ENCODE assay signal across 8 mouse cellular contexts in the genomic region with DNA sequence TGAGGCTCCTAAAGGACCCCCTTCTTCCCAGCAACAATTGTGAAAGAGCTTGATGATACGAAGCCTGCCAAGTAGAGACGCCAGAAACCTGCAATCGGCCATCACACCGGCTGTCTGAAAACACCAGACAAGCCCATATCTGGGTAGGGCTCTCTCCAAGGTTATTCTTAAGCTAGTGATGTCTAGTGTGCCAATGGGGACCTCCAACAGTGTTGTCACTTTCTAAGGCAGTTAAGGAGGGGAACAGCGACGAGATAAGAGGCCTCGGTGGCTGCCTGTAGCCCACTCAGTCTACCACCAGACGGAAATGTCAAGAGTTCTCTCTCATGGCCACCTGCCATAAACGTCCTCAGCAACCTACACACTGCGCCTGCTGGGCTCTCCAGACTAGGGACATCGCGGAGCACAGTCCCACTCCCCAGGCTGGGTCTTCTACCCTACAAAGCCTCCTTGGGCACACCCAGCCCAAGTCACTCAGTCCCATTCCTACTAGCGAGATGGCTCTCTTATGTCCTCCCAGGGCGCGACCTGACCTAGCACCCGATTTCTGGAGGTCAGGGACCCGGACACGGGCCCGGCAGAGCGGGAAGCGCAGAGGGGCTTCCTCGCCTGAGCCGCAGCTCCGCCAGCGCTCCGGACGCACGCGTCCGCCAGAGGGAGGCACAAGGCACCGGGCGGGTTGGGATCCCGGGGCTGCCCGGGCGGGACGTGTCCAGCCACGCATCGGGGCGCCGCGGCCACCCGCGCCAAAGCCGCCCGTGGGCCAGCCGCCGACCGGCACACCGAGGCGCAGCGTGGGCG. TPM values are rescaled to one million over a fixed set of nuclear protein-coding genes. Genes with fewer than 3 reads are reported as not detected.
A peak's percentile ranks its signal among the peaks of the same experiment; 100 is the strongest.
DNase-seq lines count a peak whose midpoint lies in the region; ATAC-seq and TF ChIP-seq lines count a peak whose summit lies in the region.

No protein-coding gene starts in this region.

- no peak for DNase-seq in layer of hippocampus, adult 2 months (ENCODE audit: low spot score in 2 of 2)
- no peak for DNase-seq in layer of hippocampus, adult 9-10 months (ENCODE audit: low spot score)
- peak; percentile 50 for DNase-seq in ZHBTc4 (ENCODE audit: low read depth, low spot score)
- peak; percentile 63 for DNase-seq in embryo, embryonic 9.5 days (ENCODE audit: extremely low spot score)
- DNase-seq in heart, postnatal 0 days (ENCODE audit: low spot score) = peak; percentile 69
- peak; percentile 46 to 49 for DNase-seq in left cerebral cortex, postnatal 36 days (ENCODE audit: low spot score in 2 of 2)
- DNase-seq in mesoderm, embryonic 11.5 days (ENCODE audit: low read depth, low spot score) = peak; percentile 32
- peak; percentile 50 for DNase-seq in thymus, adult 2 months

- peak overlapping the region; percentile 100 for H3K27ac ChIP-seq in layer of hippocampus, adult 2 months
- H3K27ac ChIP-seq in heart, postnatal 0 days (ENCODE audit: low read depth) = peak overlapping the region; percentile 98
- no peak overlapping the region for H3K27ac ChIP-seq in thymus, adult 2 months (ENCODE audit: control insufficient read depth, insufficient read depth, low read length)

- under 1% methylated on average over 51 of the region's 52 CpGs for WGBS in heart, postnatal 0 days
- 5% methylated on average over 48 of the region's 52 CpGs for WGBS in thymus, adult 2 months

- peak; percentile 60 for TF ChIP-seq CTCF in layer of hippocampus, adult 2 months (conservative IDR thresholded peaks at IDR 0.05)
- TF ChIP-seq CTCF in heart, postnatal 0 days (IDR thresholded peaks at IDR 0.05; ENCODE audit: low read depth) = peak; percentile 10; the same call in 1 of the 2 replicates
- TF ChIP-seq CTCF in thymus, adult 2 months (IDR thresholded peaks at IDR 0.05; ENCODE audit: borderline replicate concordance, control insufficient read depth, extremely low read depth, insufficient read depth, low read length, poor library complexity) = peak; percentile 34; the same call in 1 of the 2 replicates

- H3K36me3 ChIP-seq in heart, postnatal 0 days (replicated peaks; ENCODE audit: control insufficient read depth, insufficient read depth, low read length) = peaks cover 25% of the 10 kb centered on the region; the same call in 1 of the 2 replicates
- H3K36me3 ChIP-seq in thymus, adult 2 months (ENCODE audit: control insufficient read depth, insufficient read depth, low read length) = no peaks in the 10 kb centered on the region

- TF ChIP-seq EP300 in heart, postnatal 0 days (IDR thresholded peaks at IDR 0.05; ENCODE audit: low read depth) = no peak

- peak; percentile 33 for ATAC-seq in heart, postnatal 0 days (ENCODE audit: insufficient read depth, low read depth)

- peaks cover 27% of the 10 kb centered on the region for H3K4me1 ChIP-seq in heart, postnatal 0 days (ENCODE audit: control insufficient read depth, insufficient read depth)
- H3K4me1 ChIP-seq in thymus, adult 2 months (replicated peaks; ENCODE audit: control insufficient read depth, insufficient read depth, low read length) = peaks cover 9% of the 10 kb centered on the region

- H3K4me2 ChIP-seq in heart, postnatal 0 days (ENCODE audit: low read depth, low read length) = peak overlapping the region; percentile 97

- H3K4me3 ChIP-seq in layer of hippocampus, adult 2 months = peak overlapping the region; percentile 97
- H3K4me3 ChIP-seq in heart, postnatal 0 days (ENCODE audit: low read depth, low read length) = peak overlapping the region; percentile 100
- H3K4me3 ChIP-seq in thymus, adult 2 months (ENCODE audit: control insufficient read depth, insufficient read depth, low read length) = peak overlapping the region; percentile 82

- peak overlapping the region; percentile 99 for H3K9ac ChIP-seq in heart, postnatal 0 days (replicated peaks; ENCODE audit: low read depth, low read length)

- intact Hi-C loops in left cerebral cortex, postnatal 36 days (cut with DNase I) = loop anchor here (5.0 kb wide), 1 partner anchor 62 kb away; no protein-coding TSS in a partner anchor

- H3K9me3 ChIP-seq in heart, postnatal 0 days (replicated peaks; ENCODE audit: control insufficient read depth, low read length) = no peaks in the 10 kb centered on the region

- no peak for TF ChIP-seq POLR2A in thymus, adult 2 months (IDR thresholded peaks at IDR 0.05; ENCODE audit: control insufficient read depth, extremely low read depth, insufficient read depth, low read length, poor library complexity)

- no peaks in the 10 kb centered on the region for H3K27me3 ChIP-seq in heart, postnatal 0 days (ENCODE audit: control insufficient read depth, insufficient read depth, low read length)
- H3K27me3 ChIP-seq in thymus, adult 2 months (ENCODE audit: control insufficient read depth, insufficient read depth, low read length) = no peaks in the 10 kb centered on the region

RNA-seq across cellular contexts. Expression of a gene that starts 21.4 kb away (rescaled TPM):
- total RNA-seq in layer of hippocampus, adult 2 months (2021) = 10 to 100 TPM; 89.5 to 94.6 TPM
- total RNA-seq in heart, postnatal 0 days (2014; rRNA removed; ENCODE audit: low replicate concordance) = 79.3 and 94.8 TPM in 2 replicates
- 23.2 and 30.8 TPM in 2 replicates for polyA plus RNA-seq in heart, postnatal 0 days (2015; fragmentation: Nextera tagmentation; extraction: Ambion mirVana)
- total RNA-seq in left cerebral cortex, postnatal 36 days (2021) = 100 to 1,000 TPM; 100 to 150 TPM
- 16.2 TPM in 2 replicates for polyA plus RNA-seq in thymus, adult 2 months (2012; rRNA removed)

Comparison
In these comparisons a context has a peak if more than half of its experiments do, and no peak if none do; other contexts are left out.
1. DNase-seq: peak in ZHBTc4 (single experiment), embryo, embryonic 9.5 days (single experiment), heart, postnatal 0 days (single experiment), left cerebral cortex, postnatal 36 days (2 of 2), mesoderm, embryonic 11.5 days (single experiment) and thymus, adult 2 months (single experiment); none in layer of hippocampus, adult 2 months (0 of 2) and layer of hippocampus, adult 9-10 months (single experiment).
2. CTCF ChIP-seq: peak in every context shown above with its lines; median percentile 60 in layer of hippocampus, adult 2 months; 34 in thymus, adult 2 months; 10 in heart, postnatal 0 days.
3. Peak in every context shown above with its lines, with median percentiles within 50 percentile points of each other: H3K4me3 ChIP-seq.